In the genomic region with DNA sequence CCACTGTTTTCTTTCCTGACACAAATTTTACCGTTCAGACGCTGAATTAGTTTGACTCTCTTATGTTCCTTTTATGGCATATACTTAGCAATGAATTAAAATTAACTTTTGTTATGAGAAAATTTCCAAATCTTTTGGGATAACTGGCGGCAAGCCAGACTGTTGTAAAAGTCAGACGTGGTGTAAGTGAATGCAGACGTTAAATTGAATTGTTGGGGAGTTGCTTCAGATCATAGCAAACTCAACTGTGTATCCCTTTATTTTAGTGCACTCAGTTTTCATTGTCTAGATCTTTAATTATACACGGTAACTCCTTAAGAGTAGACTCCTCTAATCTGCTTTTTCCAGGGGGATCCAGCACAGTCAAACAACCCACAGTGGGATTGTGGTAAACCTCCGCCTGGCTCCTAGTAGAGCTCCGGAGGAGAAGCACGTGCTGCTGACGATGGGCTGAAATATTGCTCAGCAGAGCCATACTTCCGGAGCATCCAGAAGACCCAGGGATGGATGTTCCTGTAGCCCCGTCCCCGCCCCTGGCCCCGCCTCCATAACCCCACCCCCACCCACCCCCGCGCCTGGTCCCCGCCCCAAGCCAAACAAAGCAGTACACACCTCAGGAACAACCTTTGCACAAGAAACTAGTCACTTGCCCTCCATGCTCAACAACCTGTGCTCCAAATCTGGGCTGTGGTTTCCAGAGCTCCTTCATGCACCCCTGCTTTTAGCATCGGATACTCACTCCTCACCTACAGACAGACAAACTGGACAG, we compare ENCODE assay signal across 17 mouse cellular contexts.
DNase-seq lines count a peak whose midpoint lies in the region; ATAC-seq lines count a peak whose summit lies in the region.
"Had no signal": no experiment of that assay in that cellular context is flagged by ENCODE, and none has a peak within 500 bp of the region (broad histone marks: within the 10 kb centered on the region; RNA-seq: fewer than 3 reads in every experiment).

No protein-coding gene starts in this region.

- ATAC-seq in kidney, embryonic 15.5 days (replicated peaks; ENCODE audit: low FRiP score) = peak; percentile 49; the same call in 1 of the 2 replicates
- ATAC-seq in kidney, embryonic 16.5 days (ENCODE audit: low FRiP score, low TSS enrichment) = no peak
- peak; percentile 47; the same call in 1 of the 2 replicates for ATAC-seq in neural tube, embryonic 13.5 days (ENCODE audit: low read depth)
- no peak for ATAC-seq in limb, embryonic 15.5 days (ENCODE audit: insufficient number of reproducible peaks, low FRiP score, low TSS enrichment, low read depth)
- ATAC-seq: forebrain, embryonic 14.5 days; Patski had no signal

- H3K27me3 ChIP-seq in kidney, embryonic 15.5 days = no peaks in the 10 kb centered on the region
- H3K27me3 ChIP-seq in kidney, embryonic 16.5 days (ENCODE audit: insufficient read depth, low read length) = no peaks in the 10 kb centered on the region
- H3K27me3 ChIP-seq in neural tube, embryonic 13.5 days = no peaks in the 10 kb centered on the region
- no peaks in the 10 kb centered on the region for H3K27me3 ChIP-seq in limb, embryonic 15.5 days
- H3K27me3 ChIP-seq: Patski had no signal

- H3K27ac ChIP-seq in kidney, embryonic 15.5 days = no peak overlapping the region
- no peak overlapping the region for H3K27ac ChIP-seq in kidney, embryonic 16.5 days (ENCODE audit: low read length)
- H3K27ac ChIP-seq in neural tube, embryonic 13.5 days (replicated peaks) = no peak overlapping the region
- no peak overlapping the region for H3K27ac ChIP-seq in limb, embryonic 15.5 days
- H3K27ac ChIP-seq: heart, adult 2 months; hindbrain, embryonic 10.5 days had no signal

- 62% methylated on average over 18 of the region's 18 CpGs for WGBS in kidney, embryonic 15.5 days
- 55% methylated on average over 18 of the region's 18 CpGs for WGBS in kidney, embryonic 16.5 days
- WGBS in neural tube, embryonic 13.5 days = 69% methylated on average over 18 of the region's 18 CpGs
- WGBS in limb, embryonic 15.5 days = 48% methylated on average over 18 of the region's 18 CpGs

- no peaks in the 10 kb centered on the region for H3K9me3 ChIP-seq in kidney, embryonic 15.5 days (replicated peaks)
- no peaks in the 10 kb centered on the region for H3K9me3 ChIP-seq in kidney, embryonic 16.5 days (ENCODE audit: low read length)
- H3K9me3 ChIP-seq in neural tube, embryonic 13.5 days = no peaks in the 10 kb centered on the region
- H3K9me3 ChIP-seq in limb, embryonic 15.5 days = no peaks in the 10 kb centered on the region

- peaks cover 9% of the 10 kb centered on the region for H3K4me1 ChIP-seq in kidney, embryonic 15.5 days
- peaks cover 6% of the 10 kb centered on the region; the same call in 1 of the 2 replicates for H3K4me1 ChIP-seq in kidney, embryonic 16.5 days (ENCODE audit: insufficient read depth, low read length)
- peaks cover 5% of the 10 kb centered on the region for H3K4me1 ChIP-seq in neural tube, embryonic 13.5 days (replicated peaks)
- H3K4me1 ChIP-seq in limb, embryonic 15.5 days = peaks cover 14% of the 10 kb centered on the region
- H3K4me1 ChIP-seq: hindbrain, embryonic 10.5 days had no signal

- no peak overlapping the region for H3K4me2 ChIP-seq in kidney, embryonic 15.5 days
- no peak overlapping the region for H3K4me2 ChIP-seq in kidney, embryonic 16.5 days (replicated peaks; ENCODE audit: low read depth, low read length)
- H3K4me2 ChIP-seq in neural tube, embryonic 13.5 days = no peak overlapping the region
- H3K4me2 ChIP-seq in limb, embryonic 15.5 days = 0 out of 2 replicates have a peak overlapping the region, but pooled peaks have one; percentile 4
- H3K4me2 ChIP-seq: midbrain, embryonic 11.5 days had no signal

- H3K4me3 ChIP-seq in kidney, embryonic 15.5 days (replicated peaks) = no peak overlapping the region
- no peak overlapping the region for H3K4me3 ChIP-seq in kidney, embryonic 16.5 days (ENCODE audit: low read length)
- no peak overlapping the region for H3K4me3 ChIP-seq in neural tube, embryonic 13.5 days
- H3K4me3 ChIP-seq in limb, embryonic 15.5 days = no peak overlapping the region
- H3K4me3 ChIP-seq: heart, adult 2 months; hindbrain, embryonic 10.5 days had no signal

- H3K36me3 ChIP-seq in kidney, embryonic 15.5 days = no peaks in the 10 kb centered on the region
- H3K36me3 ChIP-seq in kidney, embryonic 16.5 days (ENCODE audit: insufficient read depth, low read length) = 0 out of 2 replicates have a peak, but pooled peaks cover 3% of the 10 kb centered on the region
- H3K36me3 ChIP-seq in neural tube, embryonic 13.5 days = no peaks in the 10 kb centered on the region
- H3K36me3 ChIP-seq in limb, embryonic 15.5 days = no peaks in the 10 kb centered on the region

- H3K9ac ChIP-seq in kidney, embryonic 15.5 days = no peak overlapping the region
- no peak overlapping the region for H3K9ac ChIP-seq in kidney, embryonic 16.5 days (replicated peaks; ENCODE audit: low read length)
- H3K9ac ChIP-seq in neural tube, embryonic 13.5 days = no peak overlapping the region
- no peak overlapping the region for H3K9ac ChIP-seq in limb, embryonic 15.5 days

- DNase-seq in neural tube, embryonic 10.5 days (ENCODE audit: extremely low spot score, low spot score) = no peak
- no peak for DNase-seq in heart, adult 8-10 months (ENCODE audit: low spot score)
- no peak for DNase-seq in layer of hippocampus, postnatal 36 days
- DNase-seq: cerebellum, adult 9-10 months; heart, adult 2 months; kidney, adult 9 months; lung, postnatal 36 days; right cerebral cortex, postnatal 4 days; thymus, adult 18-20 months had no signal

Comparison
In these comparisons a context has a peak if more than half of its experiments do, and no peak if none do; other contexts are left out.
1. ATAC-seq: peak in kidney, embryonic 15.5 days (single experiment) and neural tube, embryonic 13.5 days (single experiment); none in kidney, embryonic 16.5 days (single experiment) and limb, embryonic 15.5 days (single experiment).